Comparison of ENCODE assay signal across 27 mouse cellular contexts in the genomic region with DNA sequence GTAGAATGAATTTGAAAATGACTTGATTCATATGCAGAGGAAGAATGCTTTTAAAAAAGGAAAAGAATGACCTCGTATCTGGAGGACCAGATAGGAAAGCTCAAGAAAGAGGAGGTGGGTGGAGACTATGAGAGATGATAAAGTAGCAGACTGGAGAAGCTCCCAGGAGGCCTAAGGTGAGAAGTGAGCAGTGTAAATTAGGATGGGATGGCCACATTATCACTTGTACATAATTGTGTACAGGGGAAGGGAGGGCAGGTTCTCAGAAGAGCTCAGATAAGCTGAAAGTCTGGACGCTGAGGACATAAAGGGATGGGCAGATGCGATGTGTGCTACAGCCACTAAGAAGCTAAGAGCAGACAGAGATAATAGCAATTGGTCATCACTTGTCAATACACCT.
DNase-seq lines count a peak whose midpoint lies in the region; ATAC-seq lines count a peak whose summit lies in the region.
"Had no signal": no experiment of that assay in that cellular context is flagged by ENCODE, and none has a peak within 500 bp of the region (broad histone marks: within the 10 kb centered on the region; RNA-seq: fewer than 3 reads in every experiment).

No protein-coding gene starts in this region.

- WGBS in liver, embryonic 12.5 days (ENCODE audit: insufficient replicate concordance), result 26% methylated on average over 3 of the region's 3 CpGs
- 39% methylated on average over 3 of the region's 3 CpGs for WGBS in liver, embryonic 15.5 days (ENCODE audit: insufficient replicate concordance)

- DNase-seq in frontal cortex, postnatal 14 days (ENCODE audit: low spot score in 2 of 2), result no peak
- DNase-seq in liver, result no peak
- no peak for DNase-seq in cerebellum, adult 11-12 months
- DNase-seq in adrenal gland, postnatal 10 days, result no peak
- DNase-seq: adrenal gland, adult 8-10 months; adrenal gland, postnatal 25 days; B cell, adult 2 months; cerebellum, adult 11 months; cerebellum, adult 2 months; cerebellum, adult 9-10 months; cerebellum, postnatal 10 days; cerebellum, postnatal 25 days had no signal

- no peak overlapping the region for H3K4me2 ChIP-seq in liver, embryonic 12.5 days
- no peak overlapping the region for H3K4me2 ChIP-seq in liver, embryonic 15.5 days
- H3K4me2 ChIP-seq: embryonic facial prominence, embryonic 13.5 days; embryonic facial prominence, embryonic 15.5 days; forebrain, embryonic 12.5 days had no signal

- H3K27ac ChIP-seq in liver, embryonic 12.5 days, result no peak overlapping the region
- H3K27ac ChIP-seq in liver, embryonic 15.5 days (replicated peaks), result no peak overlapping the region
- H3K27ac ChIP-seq: embryonic facial prominence, embryonic 13.5 days; embryonic facial prominence, embryonic 15.5 days; forebrain, embryonic 10.5 days; forebrain, embryonic 12.5 days had no signal

- H3K9me3 ChIP-seq in liver, embryonic 12.5 days (replicated peaks), result no peaks in the 10 kb centered on the region
- H3K9me3 ChIP-seq in liver, embryonic 15.5 days (replicated peaks), result no peaks in the 10 kb centered on the region
- H3K9me3 ChIP-seq: embryonic facial prominence, embryonic 13.5 days; embryonic facial prominence, embryonic 15.5 days; forebrain, embryonic 10.5 days; forebrain, embryonic 12.5 days; G1E had no signal

- H3K36me3 ChIP-seq in liver, embryonic 12.5 days, result 0 out of 2 replicates have a peak, but pooled peaks cover 3% of the 10 kb centered on the region
- H3K36me3 ChIP-seq in liver, embryonic 15.5 days (replicated peaks), result no peaks in the 10 kb centered on the region
- H3K36me3 ChIP-seq: forebrain, embryonic 10.5 days; forebrain, embryonic 12.5 days; G1E had no signal

- ATAC-seq in frontal cortex, adult (ENCODE audit: low TSS enrichment), result peak; percentile 11; the same call in 1 of the 2 replicates
- ATAC-seq in liver, embryonic 12.5 days, result peak; percentile 73
- peak; percentile 34; the same call in 1 of the 2 replicates for ATAC-seq in liver, embryonic 15.5 days (ENCODE audit: insufficient read depth)
- ATAC-seq: activated CD4-positive, CD25-positive, alpha-beta regulatory T cell, adult 4 months; CD4-positive, CD25-positive, alpha-beta regulatory T cell, adult 4 months; forebrain, embryonic 14.5 days; forebrain, embryonic 16.5 days; Patski had no signal

- peaks cover 10% of the 10 kb centered on the region for H3K4me1 ChIP-seq in liver, embryonic 12.5 days
- H3K4me1 ChIP-seq in liver, embryonic 15.5 days (replicated peaks), result no peaks in the 10 kb centered on the region; the same call in 1 of the 2 replicates
- H3K4me1 ChIP-seq: embryonic facial prominence, embryonic 13.5 days; embryonic facial prominence, embryonic 15.5 days; forebrain, embryonic 10.5 days had no signal

- no peaks in the 10 kb centered on the region for H3K27me3 ChIP-seq in liver, embryonic 12.5 days (replicated peaks)
- no peaks in the 10 kb centered on the region for H3K27me3 ChIP-seq in liver, embryonic 15.5 days
- H3K27me3 ChIP-seq: CH12.LX; embryonic facial prominence, embryonic 13.5 days; embryonic facial prominence, embryonic 15.5 days; forebrain, embryonic 12.5 days had no signal

- H3K4me3 ChIP-seq in liver, embryonic 12.5 days, result no peak overlapping the region
- no peak overlapping the region for H3K4me3 ChIP-seq in liver, embryonic 15.5 days (replicated peaks)
- H3K4me3 ChIP-seq: embryonic facial prominence, embryonic 13.5 days; embryonic facial prominence, embryonic 15.5 days; erythroblast, embryonic 14.5 days; forebrain, embryonic 10.5 days; forebrain, embryonic 12.5 days had no signal

- H3K9ac ChIP-seq in liver, embryonic 12.5 days, result no peak overlapping the region
- no peak overlapping the region for H3K9ac ChIP-seq in liver, embryonic 15.5 days
- H3K9ac ChIP-seq: embryonic facial prominence, embryonic 13.5 days; embryonic facial prominence, embryonic 15.5 days; forebrain, embryonic 12.5 days had no signal

Comparison
In these comparisons a context has a peak if more than half of its experiments do, and no peak if none do; other contexts are left out.
1. ATAC-seq: peak in every context shown above with its lines; median percentile 73 in liver, embryonic 12.5 days; 34 in liver, embryonic 15.5 days; 11 in frontal cortex, adult.